Mouse (Mus musculus) thymus, adult 2 months (tissue): ENCODE results near the gene Tmem132d.

Experiments used
- CTCF ChIP-seq: fragments of 200-500 bp; IDR thresholded peaks from 2 replicates; pipeline ENCODE4 v1.5.1; 2012; ENCODE audit warnings: mild to moderate bottlenecking, control low read depth, low read length, moderate library complexity, borderline replicate concordance; ENCODE audit not compliant: control insufficient read depth, poor library complexity, insufficient read depth; ENCODE audit errors: extremely low read depth
- POLR2A ChIP-seq: fragments of 200-500 bp; IDR thresholded peaks from 2 replicates; pipeline ENCODE4 v1.6.1; 2012; ENCODE audit warnings: mild to moderate bottlenecking, low read length, control low read depth, moderate library complexity; ENCODE audit not compliant: control insufficient read depth, poor library complexity, insufficient read depth; ENCODE audit errors: extremely low read depth

GRCm38 (mm10) chr5:127910356-127910755, 522.5 kb downstream of the Tmem132d start:
- no peak for TF ChIP-seq CTCF
- no peak for TF ChIP-seq POLR2A
